Mouse (Mus musculus): Measurements from ENCODE around the gene 2010300C02Rik. TPM values are rescaled to one million over a fixed set of nuclear protein-coding genes. Genes with fewer than 3 reads are reported as not detected.
"Not testable (repeated sequence)": the region's sequence is repeated elsewhere in the genome, so short reads cannot be mapped to it uniquely, and the experiment has no call there.

Gene 2010300C02Rik
- total and polyA plus RNA-seq, 2 experiments, result 0.04 to 0.09 TPM

DNA sequence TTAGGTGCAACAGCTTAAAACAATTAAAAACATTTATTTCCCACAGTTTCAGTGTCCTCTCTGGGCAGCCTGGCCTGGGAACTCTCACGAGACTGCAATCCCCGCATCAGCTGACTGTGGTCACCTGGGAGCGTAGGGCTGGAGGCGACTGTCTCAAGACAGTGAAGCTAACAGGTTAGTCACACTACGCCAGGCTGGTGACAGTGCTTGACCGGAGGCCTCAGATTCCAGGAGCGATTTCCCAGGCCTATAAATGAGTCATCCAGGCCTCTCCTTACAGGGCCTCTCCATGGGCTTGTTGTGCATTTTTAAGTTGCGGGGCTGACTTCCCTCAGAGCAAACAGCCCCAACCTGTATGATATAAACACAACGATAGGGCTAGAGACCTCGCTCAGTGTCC, 116.7 kb downstream of the 2010300C02Rik start:
- no peak for DNase-seq (ENCODE audit: extremely low read depth, low read depth, low spot score)
- WGBS, result 92% methylated on average over 10 of the region's 10 CpGs
- Histone ChIP-seq H3K36me3 (ENCODE audit: control insufficient read depth, insufficient read depth, low read length) (no peaks in the 10 kb centered on the region), H3K27me3 (ENCODE audit: control insufficient read depth, insufficient read depth, low read length) (no peaks in the 10 kb centered on the region), H3K27ac (replicated peaks; ENCODE audit: insufficient read depth, low read depth, low read length) (no peak overlapping the region), H3K9ac (ENCODE audit: low read depth, low read length) (no peak overlapping the region), H3K4me3 (ENCODE audit: insufficient read depth, low read depth, low read length) (no peak overlapping the region), H3K4me1 (ENCODE audit: control insufficient read depth, insufficient read depth, low read length) (no peaks in the 10 kb centered on the region), H3K79me2 (ENCODE audit: control insufficient read depth, insufficient read depth, low read length) (no peaks in the 10 kb centered on the region)
- TF ChIP-seq CTCF (IDR thresholded peaks at IDR 0.05; ENCODE audit: low read depth, low read length), result no peak
- no peak for TF ChIP-seq POLR2A (IDR thresholded peaks at IDR 0.05; ENCODE audit: extremely low read depth, insufficient read depth, low read length)

DNA sequence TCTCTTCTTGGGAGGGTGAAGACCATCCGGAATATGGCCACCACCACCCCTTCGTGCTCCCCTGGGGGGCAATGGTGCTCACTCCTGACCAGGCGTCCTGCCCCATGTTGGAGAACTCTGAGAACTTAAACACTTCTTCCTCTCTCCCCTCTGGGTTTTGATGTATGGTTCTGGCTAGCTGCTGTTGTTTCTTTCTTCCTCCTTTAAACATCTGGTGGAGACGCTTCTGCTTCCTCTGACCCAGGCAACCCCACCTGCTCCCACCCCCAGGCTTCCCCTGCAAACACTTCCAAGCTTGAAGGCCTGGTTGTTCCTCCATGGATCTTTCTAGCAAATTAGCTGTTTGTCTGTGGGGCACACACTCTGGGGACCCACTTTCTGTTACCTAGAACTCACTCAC, 117.6 kb downstream of the 2010300C02Rik start:
- TF ChIP-seq CTCF (IDR thresholded peaks at IDR 0.05; ENCODE audit: low read depth, low read length), result no peak
- no peak for TF ChIP-seq POLR2A (IDR thresholded peaks at IDR 0.05; ENCODE audit: extremely low read depth, insufficient read depth, low read length)
- Histone ChIP-seq H3K79me2 (ENCODE audit: control insufficient read depth, insufficient read depth, low read length) (no peaks in the 10 kb centered on the region), H3K4me1 (ENCODE audit: control insufficient read depth, insufficient read depth, low read length) (no peaks in the 10 kb centered on the region), H3K36me3 (ENCODE audit: control insufficient read depth, insufficient read depth, low read length) (no peaks in the 10 kb centered on the region), H3K9ac (ENCODE audit: low read depth, low read length) (no peak overlapping the region), H3K27ac (replicated peaks; ENCODE audit: insufficient read depth, low read depth, low read length) (no peak overlapping the region), H3K27me3 (ENCODE audit: control insufficient read depth, insufficient read depth, low read length) (no peaks in the 10 kb centered on the region), H3K4me3 (ENCODE audit: insufficient read depth, low read depth, low read length) (no peak overlapping the region)
- 91% methylated on average over 4 of the region's 4 CpGs for whole genome bisulfite sequencing
- DNase-seq (ENCODE audit: extremely low read depth, low read depth, low spot score), result no peak

DNA sequence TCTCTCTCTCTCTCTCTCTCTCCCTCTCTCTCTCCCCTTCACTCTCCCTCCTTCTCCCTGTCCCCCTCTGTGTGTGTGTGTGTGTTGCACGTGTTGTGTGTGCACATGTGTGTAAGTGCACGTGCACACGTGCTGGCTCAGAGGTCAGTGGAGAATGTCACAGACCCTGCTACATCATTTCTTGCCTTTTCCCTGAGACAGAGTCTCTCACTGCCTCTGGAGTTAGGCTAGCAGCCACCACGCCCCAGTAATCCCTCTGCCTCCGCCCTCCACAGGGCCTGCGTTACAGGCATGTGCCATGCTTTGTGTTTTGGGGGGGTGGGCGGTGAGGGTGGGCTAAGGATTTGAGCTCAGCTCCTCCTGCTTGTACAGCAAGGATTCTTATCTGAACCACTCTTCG, 118.4 kb downstream of the 2010300C02Rik start:
- Histone ChIP-seq H3K27ac (replicated peaks; ENCODE audit: insufficient read depth, low read depth, low read length) (no peak overlapping the region), H3K27me3 (ENCODE audit: control insufficient read depth, insufficient read depth, low read length) (no peaks in the 10 kb centered on the region), H3K4me1 (ENCODE audit: control insufficient read depth, insufficient read depth, low read length) (no peaks in the 10 kb centered on the region), H3K9ac (ENCODE audit: low read depth, low read length) (no peak overlapping the region), H3K4me3 (ENCODE audit: insufficient read depth, low read depth, low read length) (no peak overlapping the region), H3K79me2 (ENCODE audit: control insufficient read depth, insufficient read depth, low read length) (no peaks in the 10 kb centered on the region), H3K36me3 (ENCODE audit: control insufficient read depth, insufficient read depth, low read length) (no peaks in the 10 kb centered on the region)
- TF ChIP-seq CTCF (IDR thresholded peaks at IDR 0.05; ENCODE audit: low read depth, low read length), result no peak
- TF ChIP-seq POLR2A (IDR thresholded peaks at IDR 0.05; ENCODE audit: extremely low read depth, insufficient read depth, low read length), result no peak
- WGBS, result 83% methylated on average over 8 of the region's 8 CpGs
- DNase-seq (ENCODE audit: extremely low read depth, low read depth, low spot score), result no peak

DNA sequence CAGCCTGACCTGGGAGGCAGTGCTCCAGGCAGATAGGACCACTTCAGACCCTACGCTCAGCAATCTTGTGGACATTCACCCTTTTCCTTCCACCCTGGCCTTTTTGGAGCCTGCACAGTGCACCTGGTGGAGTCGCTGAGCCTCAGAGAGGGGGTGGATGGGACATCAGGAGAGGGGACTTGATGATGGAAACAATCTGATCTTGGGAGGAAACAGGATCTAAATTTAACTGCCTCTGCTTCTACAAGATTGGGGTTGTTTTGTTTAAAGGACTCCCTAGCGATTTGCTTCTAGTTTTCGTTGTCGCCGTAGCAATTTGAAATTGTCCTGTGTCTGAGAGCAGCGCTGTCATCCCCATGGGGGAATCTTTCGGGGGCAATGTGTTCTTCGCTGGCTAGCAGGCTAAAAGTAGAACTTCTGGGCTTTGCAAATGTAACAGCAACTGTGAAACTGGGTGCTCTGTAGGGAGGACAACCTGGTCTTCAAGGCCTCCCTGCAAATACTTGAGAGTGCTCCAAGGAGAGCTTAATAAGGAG, 119.2 kb downstream of the 2010300C02Rik start:
- Histone ChIP-seq H3K4me1 (ENCODE audit: control insufficient read depth, insufficient read depth, low read length) (no peaks in the 10 kb centered on the region), H3K4me3 (ENCODE audit: insufficient read depth, low read depth, low read length) (no peak overlapping the region), H3K79me2 (ENCODE audit: control insufficient read depth, insufficient read depth, low read length) (no peaks in the 10 kb centered on the region), H3K36me3 (ENCODE audit: control insufficient read depth, insufficient read depth, low read length) (no peaks in the 10 kb centered on the region), H3K9ac (ENCODE audit: low read depth, low read length) (no peak overlapping the region), H3K27me3 (ENCODE audit: control insufficient read depth, insufficient read depth, low read length) (no peaks in the 10 kb centered on the region), H3K27ac (replicated peaks; ENCODE audit: insufficient read depth, low read depth, low read length) (no peak overlapping the region)
- TF ChIP-seq CTCF (IDR thresholded peaks at IDR 0.05; ENCODE audit: low read depth, low read length), result no peak
- no peak for TF ChIP-seq POLR2A (IDR thresholded peaks at IDR 0.05; ENCODE audit: extremely low read depth, insufficient read depth, low read length)
- WGBS, result 72% methylated on average over 9 of the region's 9 CpGs
- DNase-seq (ENCODE audit: extremely low read depth, low read depth, low spot score), result no peak

DNA sequence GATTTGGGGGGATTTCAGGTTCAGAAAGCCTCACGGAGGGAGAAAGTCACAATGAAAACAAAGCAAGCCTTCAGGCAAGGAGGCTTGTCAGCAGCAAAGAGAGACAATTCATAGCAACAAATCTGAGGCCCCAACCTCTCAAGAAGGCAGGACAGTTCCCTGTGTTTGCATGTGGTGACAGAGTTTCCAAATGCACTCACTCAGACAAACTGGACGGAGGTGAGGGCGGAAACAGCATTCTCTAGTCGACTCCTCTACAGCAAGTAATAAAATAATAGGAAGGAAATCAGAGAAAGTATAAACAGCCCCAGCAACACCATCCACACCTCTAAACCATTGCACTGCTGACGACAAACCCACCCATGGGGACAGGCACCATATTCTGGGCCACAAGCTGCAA, 120.9 kb downstream of the 2010300C02Rik start:
- no peak overlapping the region for H3K9ac ChIP-seq (ENCODE audit: low read depth, low read length)

DNA sequence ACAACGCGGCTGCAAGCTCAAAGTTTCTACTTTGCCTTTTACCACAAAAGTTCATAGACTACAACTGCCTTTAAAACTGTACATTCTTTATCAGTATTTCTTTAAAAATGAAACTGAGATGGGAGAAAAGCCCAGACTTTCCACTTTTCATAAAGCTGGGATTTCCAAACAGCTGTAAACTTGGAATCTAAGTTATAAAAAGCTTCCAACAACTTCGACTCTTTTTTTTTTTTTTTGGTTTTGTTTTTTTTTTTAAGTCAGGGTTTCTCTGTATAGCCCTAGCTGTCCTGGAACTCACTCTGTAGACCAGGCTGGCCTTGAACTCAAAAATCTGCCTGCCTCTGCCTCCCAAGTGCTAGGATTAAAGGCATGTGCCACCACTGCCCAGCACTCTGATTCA, 125.1 kb downstream of the 2010300C02Rik start:
- not testable (repeated sequence) for H3K4me1 ChIP-seq (ENCODE audit: control insufficient read depth, insufficient read depth, low read length); H3K4me3 ChIP-seq (ENCODE audit: insufficient read depth, low read depth, low read length); H3K79me2 ChIP-seq (ENCODE audit: control insufficient read depth, insufficient read depth, low read length); H3K9ac ChIP-seq (ENCODE audit: low read depth, low read length); H3K27me3 ChIP-seq (ENCODE audit: control insufficient read depth, insufficient read depth, low read length); H3K36me3 ChIP-seq (ENCODE audit: control insufficient read depth, insufficient read depth, low read length); H3K27ac ChIP-seq (replicated peaks; ENCODE audit: insufficient read depth, low read depth, low read length); DNase-seq (ENCODE audit: extremely low read depth, low read depth, low spot score)
- WGBS, result 77% methylated on average over 3 of the region's 3 CpGs

More for the DNA sequence above, 120.9 kb downstream of the 2010300C02Rik start:
- no peak for DNase-seq (ENCODE audit: extremely low read depth, low read depth, low spot score)
- no peak for TF ChIP-seq POLR2A (IDR thresholded peaks at IDR 0.05; ENCODE audit: extremely low read depth, insufficient read depth, low read length)
- Histone ChIP-seq H3K36me3 (ENCODE audit: control insufficient read depth, insufficient read depth, low read length) (no peaks in the 10 kb centered on the region), H3K27ac (replicated peaks; ENCODE audit: insufficient read depth, low read depth, low read length) (no peak overlapping the region), H3K4me1 (ENCODE audit: control insufficient read depth, insufficient read depth, low read length) (no peaks in the 10 kb centered on the region), H3K27me3 (ENCODE audit: control insufficient read depth, insufficient read depth, low read length) (no peaks in the 10 kb centered on the region), H3K79me2 (ENCODE audit: control insufficient read depth, insufficient read depth, low read length) (no peaks in the 10 kb centered on the region), H3K4me3 (ENCODE audit: insufficient read depth, low read depth, low read length) (no peak overlapping the region)
- 88% methylated on average over 5 of the region's 5 CpGs for WGBS

All from liver, adult 2 months (tissue).